Mouse (Mus musculus): ENCODE measurements around the gene Pkd1. TPM values are rescaled to one million over a fixed set of nuclear protein-coding genes. Genes with fewer than 3 reads are reported as not detected.

Pkd1 gene
- polyA plus RNA-seq, 1 experiment from 2014 or later, result 3.3 TPM

- peak overlapping the region; percentile 100 for H3K4me2 ChIP-seq
- peak overlapping the region; percentile 92 for H3K9ac ChIP-seq
- H3K4me1 ChIP-seq (replicated peaks), result peaks cover 42% of the 10 kb centered on the region
- no peaks in the 10 kb centered on the region for H3K36me3 ChIP-seq
- DNase-seq (no peak), ATAC-seq (ENCODE audit: low read depth) (no peak)
- peak overlapping the region; percentile 89 for H3K4me3 ChIP-seq (replicated peaks)
- H3K27me3 ChIP-seq, result no peaks in the 10 kb centered on the region
- H3K27ac ChIP-seq, result 0 out of 2 replicates have a peak overlapping the region, but pooled peaks have one; percentile 94
- H3K9me3 ChIP-seq (replicated peaks), result no peaks in the 10 kb centered on the region
- 61% methylated on average over 3 of the region's 3 CpGs for WGBS (ENCODE audit: insufficient replicate concordance)
Measured at GRCm38 (mm10) chr17:24551050-24551444, 1.4 kb downstream of the Pkd1 start.

DNA sequence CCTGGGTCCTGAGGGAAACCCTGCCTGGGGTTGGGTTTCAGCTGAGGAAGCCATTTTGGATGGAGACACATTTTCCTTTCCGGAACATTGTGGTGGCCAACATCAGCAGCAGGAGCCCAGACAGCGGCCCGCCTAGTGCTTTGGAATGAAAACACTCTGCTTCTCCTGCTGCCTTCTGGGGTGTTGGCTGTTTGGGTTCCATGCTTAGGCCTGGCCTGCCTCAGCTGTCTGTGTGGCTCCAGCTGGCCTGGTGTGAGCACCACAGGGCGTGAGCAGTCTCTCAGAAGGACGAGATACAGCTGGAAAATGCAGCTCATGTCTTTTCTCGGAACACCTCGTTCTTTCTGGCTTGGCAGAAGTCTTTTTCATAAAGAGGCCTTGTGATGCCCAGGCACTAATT lies 7.5 kb downstream of the Pkd1 start:
- Histone ChIP-seq H3K36me3 (no peaks in the 10 kb centered on the region), H3K27ac (no peak overlapping the region), H3K27me3 (no peaks in the 10 kb centered on the region), H3K4me3 (replicated peaks) (no peak overlapping the region), H3K4me1 (replicated peaks) (peaks cover 37% of the 10 kb centered on the region), H3K9ac (no peak overlapping the region), H3K9me3 (replicated peaks) (no peaks in the 10 kb centered on the region), H3K4me2 (no peak overlapping the region)
- ATAC-seq (ENCODE audit: low read depth) (no peak), DNase-seq (no peak)
- 86% methylated on average over 7 of the region's 7 CpGs for WGBS (ENCODE audit: insufficient replicate concordance)

DNA sequence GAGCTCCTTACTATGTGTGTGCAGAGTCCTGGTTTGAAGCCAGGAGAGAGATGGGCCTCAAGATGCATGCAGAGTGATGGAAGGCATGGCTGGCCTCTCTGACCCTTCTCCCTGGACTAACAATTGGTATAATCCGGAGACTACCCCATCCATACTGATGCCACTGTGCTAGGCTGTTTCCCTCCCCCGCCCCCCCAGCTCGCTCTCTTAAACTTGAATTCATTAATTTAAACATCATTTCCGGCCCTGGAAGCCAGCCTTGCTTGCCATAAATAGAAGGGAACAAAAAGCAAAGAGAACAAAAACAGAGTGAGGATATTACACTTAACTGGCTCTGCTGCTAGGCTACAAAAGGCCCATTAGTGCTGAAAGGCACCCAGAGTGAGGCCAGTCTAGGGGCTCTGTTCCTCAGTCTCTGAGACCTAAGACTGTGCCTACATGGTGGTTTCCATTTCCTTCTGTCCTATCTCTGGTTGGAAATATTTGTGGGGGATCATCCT lies 9.0 kb downstream of the Pkd1 start:
- H3K4me2 ChIP-seq, result no peak overlapping the region
- H3K27ac ChIP-seq, result peak overlapping the region; percentile 56
- H3K9me3 ChIP-seq (replicated peaks), result no peaks in the 10 kb centered on the region
- no peak for DNase-seq
- H3K36me3 ChIP-seq, result no peaks in the 10 kb centered on the region
- 65% methylated on average over 4 of the region's 4 CpGs for WGBS (ENCODE audit: insufficient replicate concordance)
- peaks cover 37% of the 10 kb centered on the region for H3K4me1 ChIP-seq (replicated peaks)
- ATAC-seq (ENCODE audit: low read depth), result peak; percentile 18; the same call in 1 of the 2 replicates
- no peak overlapping the region for H3K4me3 ChIP-seq (replicated peaks)
- H3K27me3 ChIP-seq, result no peaks in the 10 kb centered on the region
- H3K9ac ChIP-seq, result no peak overlapping the region

DNA sequence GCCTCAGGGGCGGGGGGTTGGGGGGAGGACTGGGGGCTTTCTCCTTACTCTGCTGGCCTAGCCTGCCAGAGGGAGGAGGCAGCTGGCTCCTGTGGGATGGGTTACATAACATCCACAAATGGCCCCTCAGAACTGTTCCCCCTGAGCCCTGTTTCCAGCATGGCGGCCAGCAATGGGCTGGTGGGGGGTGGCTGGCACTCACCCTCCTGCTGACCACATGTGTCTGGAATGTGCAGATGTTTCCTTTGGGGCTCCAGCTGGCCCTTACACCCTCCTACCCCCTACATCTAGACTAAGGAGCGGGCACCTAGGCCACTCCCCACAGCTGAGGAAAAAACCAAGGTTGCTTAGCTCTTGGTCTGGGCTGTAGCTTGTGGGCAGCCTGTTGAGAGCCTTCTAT lies 9.5 kb downstream of the Pkd1 start:
- Histone ChIP-seq H3K36me3 (no peaks in the 10 kb centered on the region), H3K4me3 (replicated peaks) (no peak overlapping the region), H3K27ac (peak overlapping the region; percentile 56), H3K9me3 (replicated peaks) (no peaks in the 10 kb centered on the region), H3K27me3 (no peaks in the 10 kb centered on the region), H3K9ac (no peak overlapping the region), H3K4me2 (no peak overlapping the region), H3K4me1 (replicated peaks) (peaks cover 38% of the 10 kb centered on the region)
- DNase-seq, result no peak
- WGBS (ENCODE audit: insufficient replicate concordance), result 62% methylated on average over 3 of the region's 3 CpGs
- peak; percentile 43; the same call in 1 of the 2 replicates for ATAC-seq (ENCODE audit: low read depth)

DNA sequence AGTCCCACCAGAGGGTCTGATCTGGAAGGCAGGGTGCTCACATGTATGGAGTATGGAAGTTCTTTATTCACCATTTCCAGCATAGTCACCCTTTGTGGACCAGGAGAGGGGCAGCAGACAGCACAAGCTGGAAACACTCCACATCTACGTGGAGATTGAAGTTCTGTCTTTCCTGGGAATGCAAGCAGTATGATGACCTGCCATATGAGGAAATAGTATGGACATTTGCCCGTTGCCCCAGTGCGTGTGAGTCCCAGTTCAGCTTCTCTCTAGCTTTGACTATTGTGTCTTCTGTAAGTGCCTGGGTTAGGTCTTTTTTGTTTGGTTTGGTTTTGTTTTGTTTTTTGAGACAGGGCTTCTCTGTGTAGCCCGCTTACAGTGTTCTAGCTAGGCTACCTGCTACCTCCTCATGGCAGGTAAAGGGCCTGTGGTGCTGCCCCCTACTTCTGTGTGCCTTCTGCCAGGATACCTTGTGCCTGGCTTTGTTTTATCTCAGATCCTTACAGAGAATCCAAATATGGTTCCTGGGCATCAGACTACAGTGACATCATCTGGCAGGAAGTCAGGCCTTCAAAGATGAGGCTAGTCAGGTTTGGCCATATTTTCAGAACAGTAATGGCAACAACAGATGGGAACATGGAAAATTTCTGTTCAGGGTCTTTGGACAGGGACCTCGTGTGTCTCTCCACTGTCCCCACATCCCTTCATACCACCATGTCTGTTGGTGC lies 10.8 kb downstream of the Pkd1 start:
- Histone ChIP-seq H3K27ac (no peak overlapping the region; the same call in 1 of the 2 replicates), H3K4me1 (replicated peaks) (peaks cover 38% of the 10 kb centered on the region), H3K36me3 (peaks cover 4% of the 10 kb centered on the region; the same call in 1 of the 2 replicates), H3K4me2 (no peak overlapping the region), H3K4me3 (replicated peaks) (no peak overlapping the region), H3K9ac (no peak overlapping the region), H3K27me3 (no peaks in the 10 kb centered on the region), H3K9me3 (replicated peaks) (no peaks in the 10 kb centered on the region)
- WGBS (ENCODE audit: insufficient replicate concordance), result 71% methylated on average over 5 of the region's 5 CpGs
- DNase-seq, result no peak
- no peak for ATAC-seq (ENCODE audit: low read depth)

GRCm38 (mm10) chr17:24561592-24561991 lies 12.0 kb downstream of the Pkd1 start:
- no peak for ATAC-seq (ENCODE audit: low read depth)

DNA sequence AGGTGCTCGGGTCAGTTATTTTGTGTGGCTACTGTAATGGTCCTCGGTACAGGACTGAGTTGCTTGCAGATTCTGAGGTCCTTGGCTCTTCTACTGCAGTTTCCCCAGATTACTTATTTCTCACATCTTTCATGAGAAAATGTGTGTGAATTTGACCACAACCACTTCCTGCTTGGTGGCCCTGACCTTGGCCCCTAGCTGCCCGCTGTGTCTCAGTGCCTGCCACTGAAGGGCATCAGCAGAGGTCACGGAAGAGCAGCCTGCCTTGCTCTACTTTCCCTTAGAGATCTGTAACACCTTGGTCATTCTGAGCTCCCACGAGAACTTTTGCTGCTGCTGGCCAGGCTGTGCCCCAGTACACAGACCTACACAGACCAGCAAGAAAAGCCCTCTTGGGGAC lies 14.0 kb downstream of the Pkd1 start:
- ATAC-seq (ENCODE audit: low read depth), result no peak
- no peak for DNase-seq
- 47% methylated on average over 5 of the region's 5 CpGs for WGBS (ENCODE audit: insufficient replicate concordance)
- Histone ChIP-seq H3K36me3 (peaks cover 7% of the 10 kb centered on the region; the same call in 1 of the 2 replicates), H3K9ac (no peak overlapping the region), H3K4me2 (no peak overlapping the region), H3K4me1 (replicated peaks) (peaks cover 34% of the 10 kb centered on the region), H3K4me3 (replicated peaks) (no peak overlapping the region), H3K27me3 (no peaks in the 10 kb centered on the region), H3K27ac (no peak overlapping the region), H3K9me3 (replicated peaks) (no peaks in the 10 kb centered on the region)

More at GRCm38 (mm10) chr17:24561592-24561991, 12.0 kb downstream of the Pkd1 start:
- peaks cover 4% of the 10 kb centered on the region; the same call in 1 of the 2 replicates for H3K36me3 ChIP-seq
- no peak for DNase-seq
- H3K4me3 ChIP-seq (replicated peaks), result no peak overlapping the region
- H3K4me1 ChIP-seq (replicated peaks), result peaks cover 37% of the 10 kb centered on the region
- H3K9ac ChIP-seq, result no peak overlapping the region
- no peak overlapping the region for H3K4me2 ChIP-seq
- no peak overlapping the region for H3K27ac ChIP-seq
- H3K9me3 ChIP-seq (replicated peaks), result no peaks in the 10 kb centered on the region
- WGBS (ENCODE audit: insufficient replicate concordance), result 66% methylated on average over 2 of the region's 2 CpGs
- no peaks in the 10 kb centered on the region for H3K27me3 ChIP-seq

DNA sequence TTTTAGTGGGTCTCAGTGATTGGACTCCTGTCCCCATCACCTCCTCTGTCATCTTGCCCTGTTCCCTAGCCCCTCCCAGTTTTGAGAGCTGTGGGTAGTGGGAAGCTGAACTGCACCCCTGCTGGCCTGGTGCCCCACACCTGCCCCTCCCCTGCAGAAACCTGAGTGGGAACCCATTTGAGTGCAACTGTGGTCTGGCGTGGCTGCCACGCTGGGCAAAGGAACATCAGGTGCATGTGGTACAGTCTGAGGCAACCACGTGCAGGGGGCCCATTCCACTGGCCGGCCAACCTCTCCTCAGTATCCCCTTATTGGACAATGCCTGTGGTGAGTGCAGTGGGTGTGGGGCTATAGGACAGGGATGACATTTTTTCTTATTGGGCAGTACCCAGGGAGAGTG lies 14.8 kb downstream of the Pkd1 start:
- Histone ChIP-seq H3K27me3 (no peaks in the 10 kb centered on the region), H3K4me1 (replicated peaks) (peaks cover 26% of the 10 kb centered on the region), H3K9me3 (replicated peaks) (no peaks in the 10 kb centered on the region), H3K4me2 (no peak overlapping the region), H3K27ac (no peak overlapping the region), H3K4me3 (replicated peaks) (no peak overlapping the region), H3K36me3 (peaks cover 12% of the 10 kb centered on the region), H3K9ac (no peak overlapping the region)
- DNase-seq (no peak), ATAC-seq (ENCODE audit: low read depth) (no peak)
- WGBS (ENCODE audit: insufficient replicate concordance), result 66% methylated on average over 4 of the region's 4 CpGs

- no peak for DNase-seq
- 70% methylated on average over 3 of the region's 3 CpGs for WGBS (ENCODE audit: insufficient replicate concordance)
- no peak overlapping the region for H3K4me3 ChIP-seq (replicated peaks)
- ATAC-seq (ENCODE audit: low read depth), result no peak
- H3K27me3 ChIP-seq, result no peaks in the 10 kb centered on the region
- no peak overlapping the region for H3K9ac ChIP-seq
- H3K9me3 ChIP-seq (replicated peaks), result no peaks in the 10 kb centered on the region
- no peak overlapping the region for H3K4me2 ChIP-seq
- H3K36me3 ChIP-seq, result peaks cover 19% of the 10 kb centered on the region
- H3K4me1 ChIP-seq (replicated peaks), result peaks cover 24% of the 10 kb centered on the region
- no peak overlapping the region for H3K27ac ChIP-seq
Measured at GRCm38 (mm10) chr17:24565092-24565491, 15.5 kb downstream of the Pkd1 start.

DNA sequence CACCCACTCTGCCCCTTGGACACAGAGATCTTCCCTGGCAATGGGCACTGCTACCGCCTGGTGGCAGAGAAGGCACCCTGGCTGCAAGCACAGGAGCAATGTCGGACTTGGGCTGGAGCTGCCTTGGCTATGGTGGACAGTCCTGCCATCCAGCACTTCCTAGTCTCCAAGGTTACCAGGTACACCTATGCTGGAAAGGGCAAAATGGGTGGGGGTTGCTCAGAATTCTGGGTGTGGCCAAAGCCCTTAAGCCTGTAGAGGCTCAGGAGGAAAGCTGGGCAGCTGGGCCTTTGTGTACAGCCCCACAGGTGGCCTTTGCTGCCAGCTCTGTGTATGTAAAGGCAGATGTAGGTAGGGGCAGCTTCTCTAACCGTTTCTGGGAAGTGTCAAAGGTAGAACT lies 16.2 kb downstream of the Pkd1 start:
- no peaks in the 10 kb centered on the region for H3K27me3 ChIP-seq
- no peak overlapping the region for H3K27ac ChIP-seq
- H3K4me2 ChIP-seq, result no peak overlapping the region
- DNase-seq (no peak), ATAC-seq (ENCODE audit: low read depth) (no peak)
- H3K4me1 ChIP-seq (replicated peaks), result peaks cover 24% of the 10 kb centered on the region
- no peak overlapping the region for H3K4me3 ChIP-seq (replicated peaks)
- no peaks in the 10 kb centered on the region for H3K9me3 ChIP-seq (replicated peaks)
- H3K9ac ChIP-seq, result no peak overlapping the region
- 78% methylated on average over 3 of the region's 3 CpGs for WGBS (ENCODE audit: insufficient replicate concordance)
- peaks cover 19% of the 10 kb centered on the region for H3K36me3 ChIP-seq

GRCm38 (mm10) chr17:24567034-24567779 lies 17.6 kb downstream of the Pkd1 start:
- 62% methylated on average over 8 of the region's 8 CpGs for WGBS (ENCODE audit: insufficient replicate concordance)
- H3K4me2 ChIP-seq, result no peak overlapping the region
- H3K9me3 ChIP-seq (replicated peaks), result no peaks in the 10 kb centered on the region
- peak; percentile 76 for ATAC-seq (ENCODE audit: low read depth)
- DNase-seq, result no peak
- H3K4me3 ChIP-seq (replicated peaks), result no peak overlapping the region
- H3K9ac ChIP-seq, result peak overlapping the region; percentile 43; the same call in 1 of the 2 replicates
- H3K27me3 ChIP-seq, result no peaks in the 10 kb centered on the region
- H3K4me1 ChIP-seq (replicated peaks), result peaks cover 19% of the 10 kb centered on the region
- peaks cover 33% of the 10 kb centered on the region for H3K36me3 ChIP-seq
- no peak overlapping the region; the same call in 1 of the 2 replicates for H3K27ac ChIP-seq
